Mouse (Mus musculus): ENCODE measurements at regions not wholly inside any gene's neighbourhood (a gene's known extent, or its start where the extent isn't known, plus 50 kb on each side); places are given as distances from the start of the nearest gene placed in this dataset.

GRCm38 (mm10) chr4:95213026-95213425 lies 161.0 kb upstream of the Jun start:
- no peak for DNase-seq (ENCODE audit: low spot score in 2 of 2)

GRCm38 (mm10) chr4:95214026-95214425 lies 162.0 kb upstream of the Jun start:
- no peak for DNase-seq (ENCODE audit: low spot score in 2 of 2)

- DNase-seq (ENCODE audit: low spot score in 2 of 2): no peak
These were observed 163.2 kb upstream of the Jun start for GRCm38 (mm10) chr4:95215187-95215586.

- DNase-seq (ENCODE audit: low spot score in 2 of 2): no peak
These were observed 178.4 kb upstream of the Jun start for GRCm38 (mm10) chr4:95230461-95230860.

- DNase-seq (ENCODE audit: low spot score in 2 of 2): no peak
These were observed 181.0 kb upstream of the Jun start for GRCm38 (mm10) chr4:95233034-95233433.

- DNase-seq (ENCODE audit: low spot score in 2 of 2): no peak
These were observed 182.1 kb upstream of the Jun start for GRCm38 (mm10) chr4:95234030-95234555.

- no peak for DNase-seq (ENCODE audit: low spot score in 2 of 2)
These were observed 196.0 kb upstream of the Jun start for GRCm38 (mm10) chr4:95247977-95248376.

GRCm38 (mm10) chr4:95249031-95249430 lies 197.0 kb upstream of the Jun start:
- no peak for DNase-seq (ENCODE audit: low spot score in 2 of 2)

GRCm38 (mm10) chr4:95250083-95250482 lies 198.1 kb upstream of the Jun start:
- DNase-seq (ENCODE audit: low spot score in 2 of 2): no peak

GRCm38 (mm10) chr4:95269766-95270165 lies 217.7 kb upstream of the Jun start:
- no peak for DNase-seq (ENCODE audit: low spot score in 2 of 2)

- DNase-seq (ENCODE audit: low spot score in 2 of 2): no peak
These were observed 218.4 kb upstream of the Jun start for GRCm38 (mm10) chr4:95270389-95270788.

- no peak for DNase-seq (ENCODE audit: low spot score in 2 of 2)
These were observed 224.2 kb upstream of the Jun start for GRCm38 (mm10) chr4:95276231-95276630.

GRCm38 (mm10) chr4:95277989-95278713 lies 226.1 kb upstream of the Jun start:
- no peak for DNase-seq (ENCODE audit: low spot score in 2 of 2)

GRCm38 (mm10) chr4:95278714-95279095 lies 226.7 kb upstream of the Jun start:
- DNase-seq (ENCODE audit: low spot score in 2 of 2): no peak

GRCm38 (mm10) chr4:95279200-95279599 lies 227.2 kb upstream of the Jun start:
- no peak for DNase-seq (ENCODE audit: low spot score in 2 of 2)

- DNase-seq (ENCODE audit: low spot score in 2 of 2): no peak
These were observed 230.1 kb upstream of the Jun start for GRCm38 (mm10) chr4:95282083-95282482.

GRCm38 (mm10) chr4:95283789-95284188 lies 231.8 kb upstream of the Jun start:
- no peak for DNase-seq (ENCODE audit: low spot score in 2 of 2)

- DNase-seq (ENCODE audit: low spot score in 2 of 2): no peak
These were observed 232.2 kb upstream of the Jun start for GRCm38 (mm10) chr4:95284192-95284591.

GRCm38 (mm10) chr4:95284696-95285095 lies 232.7 kb upstream of the Jun start:
- no peak for DNase-seq (ENCODE audit: low spot score in 2 of 2)

GRCm38 (mm10) chr4:95290321-95290720 lies 238.3 kb upstream of the Jun start:
- no peak for DNase-seq (ENCODE audit: low spot score in 2 of 2)

GRCm38 (mm10) chr4:95294110-95294509 lies 242.1 kb upstream of the Jun start:
- DNase-seq (ENCODE audit: low spot score in 2 of 2): no peak

GRCm38 (mm10) chr4:95301907-95302306 lies 249.9 kb upstream of the Jun start:
- DNase-seq (ENCODE audit: low spot score in 2 of 2): no peak

GRCm38 (mm10) chr4:95303337-95303736 lies 251.3 kb upstream of the Jun start:
- no peak for DNase-seq (ENCODE audit: low spot score in 2 of 2)

All from left cerebral cortex, adult 18-20 months (tissue).